Mouse (Mus musculus): ENCODE results near the gene Hist2h2ac.
"Not testable (repeated sequence)": the region's sequence is repeated elsewhere in the genome, so short reads cannot be mapped to it uniquely, and the experiment has no call there.

The Hist2h2ac gene

GRCm38 (mm10) chr3:96230404-96230803 lies 9.7 kb upstream of the Hist2h2ac start:
- no peak for DNase-seq (ENCODE audit: low spot score in 2 of 2)

DNA sequence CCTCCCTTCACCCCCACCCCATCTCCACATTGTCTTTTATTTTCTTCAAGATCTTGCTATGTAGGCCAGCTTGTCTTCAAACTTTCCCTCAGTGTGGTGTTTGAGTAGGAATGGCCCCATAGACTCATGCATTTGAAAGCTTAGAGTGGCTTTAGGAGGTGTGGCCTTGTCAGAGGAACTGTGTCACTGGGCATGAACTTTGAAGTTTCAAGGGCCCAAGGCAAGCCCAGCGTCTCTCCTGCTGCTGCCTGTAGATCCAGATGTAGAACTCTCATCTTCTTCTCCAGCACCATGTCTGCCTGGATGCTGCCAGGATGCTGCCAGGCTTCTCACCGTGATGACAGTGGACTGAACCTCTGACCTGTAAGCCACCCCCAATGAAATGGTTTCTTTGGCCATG lies 8.1 kb upstream of the Hist2h2ac start:
- no peak for DNase-seq (ENCODE audit: low spot score in 2 of 2)

DNA sequence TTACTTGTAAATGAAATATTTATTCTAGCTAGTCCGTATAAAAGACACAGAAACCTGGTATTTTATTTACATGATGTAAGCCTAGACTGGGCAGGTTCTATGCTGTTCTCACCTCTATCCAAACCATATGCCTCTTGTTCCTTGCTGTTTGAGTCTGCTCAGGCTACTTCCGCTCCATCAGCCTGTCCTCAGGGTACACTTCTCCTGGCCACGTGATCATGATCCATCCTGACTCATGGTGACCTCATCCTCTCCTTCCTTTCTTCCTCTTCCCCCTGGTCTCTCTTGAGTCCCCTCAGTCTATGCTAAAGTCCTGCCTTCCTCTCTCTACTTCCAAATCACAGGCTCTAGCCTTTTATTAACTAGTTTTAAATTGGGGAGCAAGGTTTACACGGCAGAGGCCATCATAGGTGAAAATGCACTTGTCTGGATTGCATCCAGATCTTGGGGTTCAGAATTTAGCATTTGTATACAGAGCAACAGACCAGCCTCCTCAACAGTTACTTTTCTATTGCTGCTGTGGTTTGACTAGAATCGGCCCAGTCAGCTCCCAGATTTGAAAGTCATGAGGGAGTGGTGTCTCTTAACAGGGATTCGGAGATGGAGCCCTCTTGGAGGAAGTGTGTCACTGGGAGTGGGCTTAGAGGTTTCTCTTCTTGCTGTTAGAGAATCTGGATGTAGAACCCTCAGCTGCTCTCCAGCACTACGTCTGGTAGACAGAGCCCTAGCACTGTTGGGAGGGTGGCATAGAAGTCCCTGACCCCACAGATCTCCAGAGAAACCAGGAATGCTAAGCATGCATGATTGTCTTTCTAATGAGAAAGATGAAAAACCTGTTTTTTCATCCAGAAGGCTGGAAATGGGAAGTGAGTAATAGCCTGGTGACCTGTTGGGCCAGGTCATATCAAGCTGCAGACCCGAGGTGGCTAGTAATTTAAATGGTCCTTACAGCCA lies 6.3 kb upstream of the Hist2h2ac start:
- no peak for DNase-seq (ENCODE audit: low spot score in 2 of 2)

- no peak for DNase-seq (ENCODE audit: low spot score in 2 of 2)
Observed at GRCm38 (mm10) chr3:96225421-96225820, 4.7 kb upstream of the Hist2h2ac start.

GRCm38 (mm10) chr3:96222774-96223173 lies 2.1 kb upstream of the Hist2h2ac start:
- DNase-seq (ENCODE audit: low spot score in 2 of 2): no peak

DNA sequence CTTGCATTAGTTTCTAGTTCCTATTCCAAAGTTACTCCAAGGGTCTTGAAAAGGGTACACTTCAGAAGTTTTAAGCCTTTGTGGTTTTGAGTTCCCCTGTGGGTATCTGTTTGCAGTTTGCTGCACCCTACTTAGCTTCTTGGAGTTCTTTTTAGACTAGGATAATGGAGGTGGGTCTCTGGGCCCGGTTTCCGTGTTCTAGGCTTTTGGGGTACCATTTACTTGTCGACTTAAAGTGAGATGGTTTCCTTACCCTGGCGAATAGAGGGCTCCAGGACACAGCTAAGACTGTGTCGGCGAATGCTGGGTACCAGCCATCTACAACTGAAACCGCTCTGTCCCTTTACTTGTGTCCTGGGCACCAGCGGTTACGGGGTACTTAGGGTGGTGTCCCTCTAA lies 959 bp upstream of the Hist2h2ac start:
- no peak for DNase-seq (ENCODE audit: low spot score in 2 of 2)

GRCm38 (mm10) chr3:96220131-96220764 lies 432 bp downstream of the Hist2h2ac start:
- DNase-seq (ENCODE audit: low spot score in 2 of 2): not testable (repeated sequence)

- peak; percentile 61 to 73 for DNase-seq (ENCODE audit: low spot score in 2 of 2)
Observed at GRCm38 (mm10) chr3:96219661-96220130, 984 bp downstream of the Hist2h2ac start, which contains the start of the genes Bola1 and Hist2h2ab. TSS of gene Bola1 (minus strand) at chr3:96219709. TSS of gene Hist2h2ab (plus strand) at chr3:96219865.

- DNase-seq (ENCODE audit: low spot score in 2 of 2): no peak
Observed at GRCm38 (mm10) chr3:96219191-96219641, 1.5 kb downstream of the Hist2h2ac start.

DNA sequence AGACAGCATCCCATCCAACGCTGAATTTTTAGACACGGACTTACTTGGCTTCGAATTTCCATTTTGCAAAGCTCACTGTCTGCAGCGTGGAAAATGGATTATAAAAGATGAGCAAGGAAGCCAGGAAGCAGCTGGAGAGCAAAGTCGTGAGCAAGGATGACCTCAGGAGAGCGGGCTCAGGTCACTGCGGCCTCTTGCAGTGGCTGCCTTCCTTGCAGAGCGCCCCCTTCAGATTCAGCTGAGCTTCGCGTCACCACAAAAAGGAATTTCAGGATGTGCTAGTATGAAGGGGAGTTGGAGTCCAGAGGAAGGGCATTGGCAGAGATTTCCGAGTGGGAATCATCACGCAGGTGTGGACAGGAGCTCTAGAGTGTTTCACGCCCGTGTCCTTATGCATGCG lies 11.4 kb downstream of the Hist2h2ac start:
- DNase-seq (ENCODE audit: low spot score in 2 of 2): no peak

DNA sequence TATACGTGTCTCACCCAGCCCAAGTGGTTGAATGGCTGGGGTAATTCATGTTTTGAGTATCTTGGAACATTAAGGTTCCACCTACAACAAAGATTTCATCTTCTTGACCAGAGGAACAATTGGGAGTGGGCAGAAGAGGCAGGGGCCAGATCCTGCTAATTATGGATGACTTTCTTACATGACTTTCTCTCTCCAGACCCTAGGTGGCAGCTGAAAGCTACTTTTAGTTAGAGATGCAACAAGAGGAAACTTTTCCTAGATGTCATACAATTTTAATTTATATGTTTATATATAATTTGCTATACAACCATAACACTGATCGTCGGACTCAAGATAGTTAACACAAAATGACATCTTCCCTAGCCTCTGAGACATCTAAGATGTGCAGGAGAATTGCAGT lies 12.9 kb downstream of the Hist2h2ac start:
- DNase-seq (ENCODE audit: low spot score in 2 of 2): no peak

DNA sequence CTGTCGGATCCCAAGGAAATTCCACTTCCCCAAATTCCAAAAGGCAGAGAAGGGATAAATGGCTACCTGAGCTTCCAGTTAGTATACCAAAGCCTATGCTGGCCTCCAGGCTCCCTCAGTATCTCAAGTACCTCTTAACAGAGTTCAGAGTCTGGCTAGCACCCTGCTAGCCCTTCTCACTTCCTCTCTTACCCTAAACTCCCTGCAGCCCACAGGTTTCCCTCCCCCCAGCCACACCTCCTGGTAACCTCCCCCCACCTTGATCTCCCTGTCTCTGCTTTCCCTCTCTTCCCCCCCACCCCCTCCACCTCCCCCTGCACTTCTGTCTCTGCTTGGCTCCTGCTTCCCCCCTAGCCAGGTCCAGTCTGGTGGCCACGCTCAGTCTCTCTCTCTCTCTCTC lies 20.9 kb downstream of the Hist2h2ac start:
- DNase-seq (ENCODE audit: low spot score in 2 of 2): no peak

DNA sequence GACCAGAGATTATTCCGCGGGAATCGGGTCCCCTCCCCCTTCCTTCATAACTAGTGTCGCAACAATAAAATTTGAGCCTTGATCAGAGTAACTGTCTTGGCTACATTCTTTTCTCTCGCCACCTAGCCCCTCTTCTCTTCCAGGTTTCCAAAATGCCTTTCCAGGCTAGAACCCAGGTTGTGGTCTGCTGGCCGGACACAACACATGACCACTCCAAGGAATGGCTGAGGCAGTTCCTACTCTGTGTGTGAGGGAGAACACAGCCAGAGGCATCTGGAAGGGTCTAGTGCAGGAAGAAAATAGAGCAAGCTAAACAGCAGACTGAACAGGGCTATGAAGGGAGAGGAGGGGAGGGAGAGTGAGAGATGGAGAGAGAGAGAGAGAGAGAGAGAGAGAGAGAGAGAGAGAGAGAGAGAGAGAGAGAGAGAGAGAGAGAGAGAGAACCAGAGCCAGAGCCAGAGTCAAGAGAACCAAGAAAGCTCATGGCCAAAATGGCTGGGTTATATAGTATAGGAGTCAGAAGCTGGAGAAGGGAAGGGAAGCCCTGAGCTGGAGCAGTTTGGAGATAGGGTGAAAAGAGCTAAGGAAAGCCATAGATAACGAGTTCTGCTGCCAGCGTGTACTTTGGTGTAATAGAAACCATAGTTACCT lies 22.0 kb downstream of the Hist2h2ac start:
- not testable (repeated sequence) for DNase-seq (ENCODE audit: low spot score in 2 of 2)

- DNase-seq (ENCODE audit: low spot score in 2 of 2): no peak
Observed at GRCm38 (mm10) chr3:96198181-96198580, 22.5 kb downstream of the Hist2h2ac start.

DNA sequence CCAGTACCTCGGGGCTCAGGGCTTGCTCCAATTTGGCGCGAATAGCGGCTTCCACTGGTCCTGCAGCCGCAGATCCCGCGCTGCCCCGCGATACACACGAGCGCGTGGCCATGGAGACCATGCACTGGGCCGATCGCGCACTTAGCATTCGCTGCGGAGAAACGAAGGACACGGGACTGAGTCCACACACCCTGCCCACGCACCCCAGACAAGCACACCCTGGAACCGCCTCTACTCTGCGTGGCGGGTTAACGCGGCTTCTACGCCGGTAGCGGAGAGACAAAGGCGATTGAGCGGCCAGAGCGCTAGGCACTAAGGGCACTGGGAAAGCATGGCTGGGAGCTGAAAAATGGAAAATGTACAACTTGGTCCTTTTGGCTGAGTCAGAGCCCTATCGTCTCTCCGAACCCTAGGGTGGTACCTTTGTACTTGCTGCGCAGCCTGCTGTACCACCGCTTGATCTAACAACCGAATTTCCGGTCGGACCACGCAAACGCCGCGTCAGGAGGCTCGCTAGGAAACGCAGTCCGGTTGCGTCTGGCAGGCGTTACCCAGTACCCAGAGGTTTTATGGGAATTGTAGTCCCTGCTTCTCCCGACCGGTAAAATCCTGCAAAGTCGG lies 23.4 kb downstream of the Hist2h2ac start:
- peak; percentile 85 to 89 for DNase-seq (ENCODE audit: low spot score in 2 of 2)

DNA sequence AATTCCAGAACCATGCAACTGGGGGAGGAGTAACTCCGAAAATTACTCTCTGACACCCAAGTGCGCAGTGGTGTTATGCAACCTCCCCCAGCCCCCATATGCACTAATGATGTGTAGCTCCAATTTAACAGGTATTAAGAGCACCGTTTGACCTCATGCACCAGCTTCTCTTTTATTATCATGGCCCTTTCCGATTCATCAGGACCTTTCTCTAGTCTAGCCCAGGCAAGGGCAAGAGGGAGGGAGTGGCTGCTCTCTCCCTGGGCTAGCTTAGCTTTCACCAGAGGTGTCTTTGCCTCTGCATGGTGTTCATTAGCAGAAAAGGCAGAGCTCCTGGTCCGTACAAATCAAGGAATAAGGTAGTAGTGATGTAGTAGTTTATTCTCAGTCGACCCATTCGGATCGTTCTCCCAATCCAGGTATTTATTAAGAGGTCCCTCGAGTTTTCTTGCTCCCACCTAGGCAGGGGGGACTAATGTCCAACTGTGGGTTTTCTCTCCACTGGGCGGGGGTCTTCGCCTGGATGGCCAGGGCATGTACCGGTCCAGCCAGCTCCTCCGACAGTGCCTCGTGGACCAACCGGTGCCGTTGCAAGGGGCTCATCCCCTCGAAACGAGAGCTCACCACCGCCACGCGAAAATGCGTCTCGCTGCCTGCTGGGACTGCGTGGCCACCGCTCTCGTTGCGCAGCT lies 24.1 kb downstream of the Hist2h2ac start:
- DNase-seq (ENCODE audit: low spot score in 2 of 2): no peak

DNA sequence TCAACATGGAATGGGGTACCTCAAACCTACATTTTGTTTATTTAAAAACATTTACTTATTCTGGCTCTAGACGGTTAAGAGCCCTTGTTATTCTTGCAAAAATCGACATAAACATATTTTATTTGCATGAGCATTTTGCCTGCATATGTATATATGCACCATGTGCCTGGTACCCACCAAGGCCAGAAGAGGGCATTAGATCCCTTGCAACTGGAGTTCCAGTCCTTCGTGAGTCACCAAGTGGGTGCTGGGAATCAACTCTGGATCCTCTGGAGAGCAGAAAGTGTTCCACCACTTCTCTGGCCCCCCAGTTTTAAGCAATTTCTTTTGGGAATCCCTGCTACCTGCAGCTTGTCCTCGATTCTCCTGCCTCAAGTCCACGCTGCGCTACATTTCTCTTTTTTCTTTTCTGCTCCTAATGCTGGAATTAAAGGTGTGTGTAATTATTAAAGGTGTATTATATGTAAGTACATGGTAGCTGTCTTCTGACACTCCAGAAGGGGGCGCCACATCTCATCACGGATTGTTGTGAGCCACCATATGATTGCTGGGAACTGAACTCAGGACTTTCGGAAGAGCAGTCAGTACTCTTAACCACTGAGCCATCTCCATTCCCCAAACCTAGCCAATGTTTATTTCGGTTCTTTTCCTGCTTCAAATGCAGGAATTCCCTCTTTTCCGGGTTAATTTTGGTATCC lies 24.9 kb downstream of the Hist2h2ac start:
- DNase-seq (ENCODE audit: low spot score in 2 of 2): no peak

- no peak for DNase-seq (ENCODE audit: low spot score in 2 of 2)
Observed at GRCm38 (mm10) chr3:96194966-96195365, 25.7 kb downstream of the Hist2h2ac start.

- no peak for DNase-seq (ENCODE audit: low spot score in 2 of 2)
Observed at GRCm38 (mm10) chr3:96192977-96193376, 27.7 kb downstream of the Hist2h2ac start.

- DNase-seq (ENCODE audit: low spot score in 2 of 2): no peak
Observed at GRCm38 (mm10) chr3:96182382-96182776, 38.3 kb downstream of the Hist2h2ac start.
